Mouse (Mus musculus) neural tube, embryonic 12.5 days (tissue): ENCODE results near the gene Cdkl3. TPM values are rescaled to one million over a fixed set of nuclear protein-coding genes. Genes with fewer than 3 reads are reported as not detected.

Experiments used
- ATAC-seq: fragments of 200-750 bp; cut with Nextera tagmentation; 2 replicates; pipeline ENCODE4 v1.8.0; 2017; ENCODE audit warnings: low read depth, mild to moderate bottlenecking, moderate TSS enrichment, moderate library complexity; ENCODE audit not compliant: low FRiP score
- H3K27ac ChIP-seq: fragments of 300-500 bp; sonication (generic); 2 replicates; pipeline ENCODE4 v1.5.1; 2016
- H3K27me3 ChIP-seq: fragments of 300-500 bp; sonication (generic); replicated peaks from 2 replicates; pipeline ENCODE4 v1.6.1; 2016; ENCODE audit warnings: mild to moderate bottlenecking
- H3K36me3 ChIP-seq: fragments of 300-500 bp; sonication (generic); 2 replicates; pipeline ENCODE4 v1.6.1; 2016; ENCODE audit warnings: mild to moderate bottlenecking
- H3K4me1 ChIP-seq: fragments of 300-500 bp; sonication (generic); 2 replicates; pipeline ENCODE4 v1.6.1; 2016
- H3K4me2 ChIP-seq: fragments of 300-500 bp; sonication (generic); replicated peaks from 2 replicates; pipeline ENCODE4 v1.6.1; 2016; ENCODE audit warnings: mild to moderate bottlenecking
- H3K4me3 ChIP-seq: fragments of 300-500 bp; sonication (generic); 2 replicates; pipeline ENCODE4 v1.5.1; 2016
- H3K9ac ChIP-seq: fragments of 300-500 bp; sonication (generic); 2 replicates; pipeline ENCODE4 v1.6.1; 2016; ENCODE audit warnings: mild to moderate bottlenecking
- H3K9me3 ChIP-seq: fragments of 300-500 bp; sonication (generic); 2 replicates; pipeline ENCODE4 v1.6.1; 2016; ENCODE audit warnings: mild to moderate bottlenecking
- WGBS: fragments of 180-500 bp; shearing (Covaris S2); methylation state at CpG from one replicate; pipeline ENCODE4 v1.1.7; 2016; 5-methylcytosine and 5-hydroxymethylcytosine counted together
- polyA plus RNA-seq: library from polyadenylated mRNA; unstranded; fragments of >200 nt; fragmentation: Nextera tagmentation; extraction: Ambion mirVana; gene quantifications from 2 replicates; pipeline ENCODE4 v1.2.1, GENCODE M21; 2016

Cdkl3 gene
- polyA plus RNA-seq, 1 experiment from 2014 or later: 19.6 TPM

GRCm38 (mm10) chr11:52033953-52034352 is 29.9 kb downstream of the Cdkl3 start:
- Histone ChIP-seq H3K27me3 (no peaks in the 10 kb centered on the region), H3K4me2 (no peak overlapping the region), H3K4me3 (no peak overlapping the region), H3K36me3 (no peaks in the 10 kb centered on the region; the same call in 1 of the 2 replicates), H3K27ac (no peak overlapping the region), H3K4me1 (no peaks in the 10 kb centered on the region), H3K9ac (no peak overlapping the region), H3K9me3 (no peaks in the 10 kb centered on the region)
- WGBS: 90% methylated on average over 1 of the region's 1 CpGs
- no peak for ATAC-seq

GRCm38 (mm10) chr11:52035905-52036304 is 31.9 kb downstream of the Cdkl3 start:
- Histone ChIP-seq H3K4me2 (no peak overlapping the region), H3K27ac (no peak overlapping the region), H3K4me3 (no peak overlapping the region), H3K4me1 (no peaks in the 10 kb centered on the region), H3K36me3 (peaks cover 1% of the 10 kb centered on the region; the same call in 1 of the 2 replicates), H3K27me3 (no peaks in the 10 kb centered on the region), H3K9ac (no peak overlapping the region), H3K9me3 (no peaks in the 10 kb centered on the region)
- WGBS: 89% methylated on average over 3 of the region's 3 CpGs
- ATAC-seq: no peak

GRCm38 (mm10) chr11:52037659-52038058 is 33.6 kb downstream of the Cdkl3 start:
- Histone ChIP-seq H3K4me2 (no peak overlapping the region), H3K9me3 (no peaks in the 10 kb centered on the region), H3K4me3 (no peak overlapping the region), H3K4me1 (no peaks in the 10 kb centered on the region), H3K36me3 (0 out of 2 replicates have a peak, but pooled peaks cover 3% of the 10 kb centered on the region), H3K27me3 (no peaks in the 10 kb centered on the region), H3K9ac (no peak overlapping the region), H3K27ac (no peak overlapping the region)
- 56% methylated on average over 3 of the region's 3 CpGs for WGBS
- no peak for ATAC-seq

- WGBS: 91% methylated on average over 3 of the region's 3 CpGs
- no peaks in the 10 kb centered on the region for H3K9me3 ChIP-seq
- H3K36me3 ChIP-seq: 0 out of 2 replicates have a peak, but pooled peaks cover 3% of the 10 kb centered on the region
- H3K4me2 ChIP-seq: no peak overlapping the region
- H3K4me1 ChIP-seq: peaks cover 9% of the 10 kb centered on the region
- H3K27ac ChIP-seq: no peak overlapping the region
- ATAC-seq: no peak
- no peaks in the 10 kb centered on the region for H3K27me3 ChIP-seq
- H3K9ac ChIP-seq: no peak overlapping the region
- H3K4me3 ChIP-seq: no peak overlapping the region
These were observed 39.2 kb downstream of the Cdkl3 start for GRCm38 (mm10) chr11:52043224-52043623.

GRCm38 (mm10) chr11:52044156-52044555 is 40.1 kb downstream of the Cdkl3 start:
- Histone ChIP-seq H3K4me1 (peaks cover 9% of the 10 kb centered on the region), H3K9me3 (no peaks in the 10 kb centered on the region), H3K4me2 (no peak overlapping the region), H3K27me3 (no peaks in the 10 kb centered on the region), H3K36me3 (0 out of 2 replicates have a peak, but pooled peaks cover 3% of the 10 kb centered on the region), H3K27ac (no peak overlapping the region), H3K9ac (no peak overlapping the region), H3K4me3 (no peak overlapping the region)
- ATAC-seq: no peak

GRCm38 (mm10) chr11:52046446-52047165 is 42.6 kb downstream of the Cdkl3 start:
- peaks cover 9% of the 10 kb centered on the region for H3K4me1 ChIP-seq
- no peak overlapping the region for H3K4me3 ChIP-seq
- no peak for ATAC-seq
- H3K27ac ChIP-seq: no peak overlapping the region
- H3K9me3 ChIP-seq: no peaks in the 10 kb centered on the region
- H3K36me3 ChIP-seq: no peaks in the 10 kb centered on the region
- H3K9ac ChIP-seq: no peak overlapping the region
- no peaks in the 10 kb centered on the region for H3K27me3 ChIP-seq
- no peak overlapping the region for H3K4me2 ChIP-seq
- 32% methylated on average over 4 of the region's 4 CpGs for WGBS

- no peaks in the 10 kb centered on the region for H3K27me3 ChIP-seq
- 86% methylated on average over 6 of the region's 6 CpGs for WGBS
These were observed 49.4 kb downstream of the Cdkl3 start for GRCm38 (mm10) chr11:52053371-52053770.

GRCm38 (mm10) chr11:52054728-52055127 is 50.7 kb downstream of the Cdkl3 start:
- no peak overlapping the region for H3K27ac ChIP-seq
- H3K9ac ChIP-seq: no peak overlapping the region
- H3K36me3 ChIP-seq: no peaks in the 10 kb centered on the region
- no peak overlapping the region for H3K4me3 ChIP-seq
- H3K4me1 ChIP-seq: no peaks in the 10 kb centered on the region
- H3K9me3 ChIP-seq: no peaks in the 10 kb centered on the region
- ATAC-seq: no peak
- 95% methylated on average over 3 of the region's 3 CpGs for WGBS
- no peaks in the 10 kb centered on the region for H3K27me3 ChIP-seq
- no peak overlapping the region for H3K4me2 ChIP-seq

More at GRCm38 (mm10) chr11:52053371-52053770, 49.4 kb downstream of the Cdkl3 start:
- H3K4me1 ChIP-seq: no peaks in the 10 kb centered on the region
- no peak overlapping the region for H3K4me2 ChIP-seq
- H3K9me3 ChIP-seq: no peaks in the 10 kb centered on the region
- no peak overlapping the region for H3K9ac ChIP-seq
- no peaks in the 10 kb centered on the region for H3K36me3 ChIP-seq
- no peak for ATAC-seq
- H3K27ac ChIP-seq: no peak overlapping the region
- no peak overlapping the region for H3K4me3 ChIP-seq

- 82% methylated on average over 5 of the region's 5 CpGs for WGBS
These were observed 52.2 kb downstream of the Cdkl3 start for GRCm38 (mm10) chr11:52056198-52056597.

GRCm38 (mm10) chr11:52059001-52059400 is 55.0 kb downstream of the Cdkl3 start:
- no peak overlapping the region for H3K4me2 ChIP-seq
- H3K27ac ChIP-seq: no peak overlapping the region
- no peaks in the 10 kb centered on the region for H3K4me1 ChIP-seq
- ATAC-seq: no peak
- no peak overlapping the region for H3K4me3 ChIP-seq
- WGBS: 79% methylated on average over 5 of the region's 5 CpGs
- no peak overlapping the region for H3K9ac ChIP-seq
- no peaks in the 10 kb centered on the region for H3K9me3 ChIP-seq
- no peaks in the 10 kb centered on the region for H3K27me3 ChIP-seq
- no peaks in the 10 kb centered on the region for H3K36me3 ChIP-seq

More at GRCm38 (mm10) chr11:52056198-52056597, 52.2 kb downstream of the Cdkl3 start:
- no peak overlapping the region for H3K9ac ChIP-seq
- H3K27me3 ChIP-seq: no peaks in the 10 kb centered on the region
- H3K27ac ChIP-seq: no peak overlapping the region
- H3K9me3 ChIP-seq: no peaks in the 10 kb centered on the region
- no peaks in the 10 kb centered on the region for H3K4me1 ChIP-seq
- ATAC-seq: no peak
- H3K4me3 ChIP-seq: no peak overlapping the region
- no peaks in the 10 kb centered on the region for H3K36me3 ChIP-seq
- no peak overlapping the region for H3K4me2 ChIP-seq

GRCm38 (mm10) chr11:52060315-52060714 is 56.3 kb downstream of the Cdkl3 start:
- Histone ChIP-seq H3K4me3 (no peak overlapping the region), H3K36me3 (no peaks in the 10 kb centered on the region), H3K4me2 (no peak overlapping the region), H3K9ac (no peak overlapping the region), H3K9me3 (no peaks in the 10 kb centered on the region), H3K4me1 (no peaks in the 10 kb centered on the region), H3K27me3 (no peaks in the 10 kb centered on the region), H3K27ac (no peak overlapping the region)
- 93% methylated on average over 4 of the region's 4 CpGs for WGBS
- ATAC-seq: no peak

- H3K4me2 ChIP-seq: no peak overlapping the region
- no peaks in the 10 kb centered on the region for H3K4me1 ChIP-seq
- H3K4me3 ChIP-seq: no peak overlapping the region
- no peaks in the 10 kb centered on the region for H3K36me3 ChIP-seq
- H3K27me3 ChIP-seq: no peaks in the 10 kb centered on the region
- WGBS: 96% methylated on average over 5 of the region's 5 CpGs
- no peaks in the 10 kb centered on the region for H3K9me3 ChIP-seq
- no peak overlapping the region for H3K9ac ChIP-seq
- no peak overlapping the region for H3K27ac ChIP-seq
- ATAC-seq: no peak
These were observed 58.4 kb downstream of the Cdkl3 start for GRCm38 (mm10) chr11:52062406-52062805.

GRCm38 (mm10) chr11:52064398-52064797 is 60.4 kb downstream of the Cdkl3 start:
- no peak for ATAC-seq
- no peaks in the 10 kb centered on the region for H3K27me3 ChIP-seq
- no peaks in the 10 kb centered on the region for H3K9me3 ChIP-seq
- WGBS: 52% methylated on average over 3 of the region's 3 CpGs
- H3K36me3 ChIP-seq: no peaks in the 10 kb centered on the region
- H3K4me3 ChIP-seq: no peak overlapping the region
- H3K9ac ChIP-seq: no peak overlapping the region
- H3K4me1 ChIP-seq: no peaks in the 10 kb centered on the region
- no peak overlapping the region for H3K4me2 ChIP-seq
- no peak overlapping the region for H3K27ac ChIP-seq
